Mouse (Mus musculus): Measurements from ENCODE around the gene Syne2.

The Syne2 gene

GRCm38 (mm10) chr12:75826699-75827353, 8.9 kb downstream of the Syne2 start:
- in situ Hi-C loops (cut with MboI; ENCODE audit: low sequenced_read_pairs): no loop called here

GRCm38 (mm10) chr12:75827751-75828150, 9.8 kb downstream of the Syne2 start:
- in situ Hi-C loops (cut with MboI; ENCODE audit: low sequenced_read_pairs): no loop called here

GRCm38 (mm10) chr12:75829616-75830015, 11.7 kb downstream of the Syne2 start:
- in situ Hi-C loops (cut with MboI; ENCODE audit: low sequenced_read_pairs): no loop called here

- in situ Hi-C loops (cut with MboI; ENCODE audit: low sequenced_read_pairs): no loop called here
Measured at GRCm38 (mm10) chr12:75833149-75833959, 15.4 kb downstream of the Syne2 start.

GRCm38 (mm10) chr12:75833960-75834729, 16.2 kb downstream of the Syne2 start:
- in situ Hi-C loops (cut with MboI; ENCODE audit: low sequenced_read_pairs): no loop called here

- in situ Hi-C loops (cut with MboI; ENCODE audit: low sequenced_read_pairs): no loop called here
Measured at GRCm38 (mm10) chr12:75836524-75836962, 18.6 kb downstream of the Syne2 start.

- in situ Hi-C loops (cut with MboI; ENCODE audit: low sequenced_read_pairs): no loop called here
Measured at GRCm38 (mm10) chr12:75837462-75837861, 19.5 kb downstream of the Syne2 start.

- in situ Hi-C loops (cut with MboI; ENCODE audit: low sequenced_read_pairs): no loop called here
Measured at GRCm38 (mm10) chr12:75839083-75839736, 21.3 kb downstream of the Syne2 start.

- in situ Hi-C loops (cut with MboI; ENCODE audit: low sequenced_read_pairs): no loop called here
Measured at GRCm38 (mm10) chr12:75841183-75841582, 23.2 kb downstream of the Syne2 start.

- in situ Hi-C loops (cut with MboI; ENCODE audit: low sequenced_read_pairs): no loop called here
Measured at GRCm38 (mm10) chr12:75844311-75844710, 26.4 kb downstream of the Syne2 start.

- in situ Hi-C loops (cut with MboI; ENCODE audit: low sequenced_read_pairs): no loop called here
Measured at GRCm38 (mm10) chr12:75845070-75845469, 27.1 kb downstream of the Syne2 start.

- in situ Hi-C loops (cut with MboI; ENCODE audit: low sequenced_read_pairs): no loop called here
Measured at GRCm38 (mm10) chr12:75846513-75846912, 28.6 kb downstream of the Syne2 start.

- in situ Hi-C loops (cut with MboI; ENCODE audit: low sequenced_read_pairs): no loop called here
Measured at GRCm38 (mm10) chr12:75850205-75850604, 32.3 kb downstream of the Syne2 start.

- in situ Hi-C loops (cut with MboI; ENCODE audit: low sequenced_read_pairs): no loop called here
Measured at GRCm38 (mm10) chr12:75851481-75851880, 33.5 kb downstream of the Syne2 start.

GRCm38 (mm10) chr12:75852384-75852783, 34.5 kb downstream of the Syne2 start:
- in situ Hi-C loops (cut with MboI; ENCODE audit: low sequenced_read_pairs): no loop called here

- in situ Hi-C loops (cut with MboI; ENCODE audit: low sequenced_read_pairs): no loop called here
Measured at GRCm38 (mm10) chr12:75853559-75853958, 35.6 kb downstream of the Syne2 start.

GRCm38 (mm10) chr12:75855051-75855453, 37.1 kb downstream of the Syne2 start:
- in situ Hi-C loops (cut with MboI; ENCODE audit: low sequenced_read_pairs): no loop called here

- in situ Hi-C loops (cut with MboI; ENCODE audit: low sequenced_read_pairs): no loop called here
Measured at GRCm38 (mm10) chr12:75855621-75856020, 37.7 kb downstream of the Syne2 start.

GRCm38 (mm10) chr12:75856096-75856868, 38.3 kb downstream of the Syne2 start:
- in situ Hi-C loops (cut with MboI; ENCODE audit: low sequenced_read_pairs): no loop called here

GRCm38 (mm10) chr12:75859936-75860335, 42.0 kb downstream of the Syne2 start:
- in situ Hi-C loops (cut with MboI; ENCODE audit: low sequenced_read_pairs): no loop called here
